Mouse (Mus musculus): ENCODE measurements around the gene Hdac4. TPM values are rescaled to one million over a fixed set of nuclear protein-coding genes. Genes with fewer than 3 reads are reported as not detected.

Gene Hdac4
- 12.4 and 17.3 TPM in 2 replicates for polyA plus RNA-seq (2012)

GRCm38 (mm10) chr1:92195360-92196149 is at the start of gene Hdac4:
Hdac4 (minus strand) TSS chr1:92195699.

